ENCODE assay signal across 10 mouse cellular contexts in genomic region chrX:142372393-142372792, GRCm38 (mm10). TPM values are rescaled to one million over a fixed set of nuclear protein-coding genes. Genes with fewer than 3 reads are reported as not detected.
DNase-seq lines count a peak whose midpoint lies in the region; ATAC-seq and TF ChIP-seq lines count a peak whose summit lies in the region.
"Had no signal": no experiment of that assay in that cellular context is flagged by ENCODE, and none has a peak within 500 bp of the region (broad histone marks: within the 10 kb centered on the region; RNA-seq: fewer than 3 reads in every experiment).

No protein-coding gene starts in this region.

- H3K27me3 ChIP-seq in kidney, embryonic 16.5 days (ENCODE audit: insufficient read depth, low read length): peaks cover 3% of the 10 kb centered on the region; the same call in 1 of the 2 replicates
- H3K27me3 ChIP-seq in midbrain, embryonic 15.5 days (replicated peaks): no peaks in the 10 kb centered on the region
- H3K27me3 ChIP-seq: embryonic facial prominence, embryonic 15.5 days; limb, embryonic 12.5 days had no signal

- H3K9ac ChIP-seq in kidney, embryonic 16.5 days (replicated peaks; ENCODE audit: low read length): no peak overlapping the region
- H3K9ac ChIP-seq in midbrain, embryonic 15.5 days: no peak overlapping the region
- H3K9ac ChIP-seq: embryonic facial prominence, embryonic 15.5 days; limb, embryonic 12.5 days had no signal

- peak; percentile 58; the same call in 1 of the 2 replicates for TF ChIP-seq CTCF in brain, embryonic 14.5 days (IDR thresholded peaks at IDR 0.05; ENCODE audit: borderline replicate concordance, extremely low read depth, insufficient read depth, insufficient read length)

- intact Hi-C loops in left cerebral cortex, postnatal 14 days (cut with DNase I): loop anchor here (2.0 kb wide), 1 partner anchor 162 kb away; no protein-coding TSS in a partner anchor

- H3K27ac ChIP-seq in kidney, embryonic 16.5 days (ENCODE audit: low read length): no peak overlapping the region
- H3K27ac ChIP-seq in midbrain, embryonic 15.5 days: no peak overlapping the region
- H3K27ac ChIP-seq: embryonic facial prominence, embryonic 15.5 days; limb, embryonic 12.5 days had no signal

- no peak overlapping the region for H3K4me3 ChIP-seq in kidney, embryonic 16.5 days (ENCODE audit: low read length)
- H3K4me3 ChIP-seq in midbrain, embryonic 15.5 days: no peak overlapping the region
- H3K4me3 ChIP-seq: embryonic facial prominence, embryonic 15.5 days; limb, embryonic 12.5 days had no signal

- H3K36me3 ChIP-seq in kidney, embryonic 16.5 days (ENCODE audit: insufficient read depth, low read length): no peaks in the 10 kb centered on the region
- H3K36me3 ChIP-seq in midbrain, embryonic 15.5 days (replicated peaks): no peaks in the 10 kb centered on the region
- H3K36me3 ChIP-seq: embryonic facial prominence, embryonic 15.5 days; limb, embryonic 12.5 days had no signal

- no peak overlapping the region for H3K4me2 ChIP-seq in kidney, embryonic 16.5 days (replicated peaks; ENCODE audit: low read depth, low read length)
- H3K4me2 ChIP-seq in midbrain, embryonic 15.5 days: no peak overlapping the region
- H3K4me2 ChIP-seq: embryonic facial prominence, embryonic 15.5 days; limb, embryonic 12.5 days had no signal

- no peak for ATAC-seq in kidney, embryonic 16.5 days (ENCODE audit: low FRiP score, low TSS enrichment)
- ATAC-seq in midbrain, embryonic 15.5 days (replicated peaks): no peak; the same call in 1 of the 2 replicates

- 20% methylated on average over 3 of the region's 3 CpGs for WGBS in kidney, embryonic 16.5 days
- WGBS in midbrain, embryonic 15.5 days: 21% methylated on average over 3 of the region's 3 CpGs

- no peak for TF ChIP-seq POLR2A in brain, embryonic 14.5 days (IDR thresholded peaks at IDR 0.05; ENCODE audit: borderline replicate concordance, extremely low read depth, insufficient read depth, insufficient read length, poor library complexity, severe bottlenecking)

- no peaks in the 10 kb centered on the region for H3K9me3 ChIP-seq in kidney, embryonic 16.5 days (ENCODE audit: low read length)
- H3K9me3 ChIP-seq in midbrain, embryonic 15.5 days: no peaks in the 10 kb centered on the region
- H3K9me3 ChIP-seq: embryonic facial prominence, embryonic 15.5 days; limb, embryonic 12.5 days had no signal

- no peaks in the 10 kb centered on the region; the same call in 1 of the 2 replicates for H3K4me1 ChIP-seq in kidney, embryonic 16.5 days (ENCODE audit: insufficient read depth, low read length)
- H3K4me1 ChIP-seq in midbrain, embryonic 15.5 days: no peaks in the 10 kb centered on the region
- H3K4me1 ChIP-seq: embryonic facial prominence, embryonic 15.5 days had no signal

- DNase-seq in kidney, adult 11 months: peak; percentile 10
- peak; percentile 24 for DNase-seq in ES-CJ7 (ENCODE audit: low read depth, low spot score)
- DNase-seq in brain, embryonic 14.5 days (ENCODE audit: low read depth): peak; percentile 80
- DNase-seq in forelimb bud, embryonic 11.5 days (ENCODE audit: low read depth, low spot score): peak; percentile 46
- DNase-seq in left cerebral cortex, postnatal 14 days (ENCODE audit: low spot score in 2 of 2): peak; percentile 28 to 65
- DNase-seq in right cerebral cortex, adult 2 months (ENCODE audit: low spot score in 2 of 2): peak; percentile 42 to 64

RNA-seq across cellular contexts. Expression of gene Acsl4, which starts 17.9 kb away (rescaled TPM):
- polyA plus RNA-seq in kidney, embryonic 16.5 days (2015; fragmentation: Nextera tagmentation; extraction: Ambion mirVana): 21.6 and 22.4 TPM in 2 replicates
- 6.0 and 9.5 TPM in 2 replicates for polyA plus RNA-seq in brain, embryonic 14.5 days (2012; rRNA removed)
- 10 to 100 TPM; 76.2 to 87.0 TPM for total RNA-seq in left cerebral cortex, postnatal 14 days (2021)
- polyA plus RNA-seq in midbrain, embryonic 15.5 days (2015; fragmentation: Nextera tagmentation; extraction: Ambion mirVana): 17.8 and 20.3 TPM in 2 replicates

Comparison
In these comparisons a context has a peak if more than half of its experiments do, and no peak if none do; other contexts are left out.
1. DNase-seq: peak in every context shown above with its lines; median percentile 80 in brain, embryonic 14.5 days; 53 in right cerebral cortex, adult 2 months; 46 in left cerebral cortex, postnatal 14 days; 46 in forelimb bud, embryonic 11.5 days; 24 in ES-CJ7; 10 in kidney, adult 11 months.